Mouse (Mus musculus) gastrocnemius, postnatal 14 days (tissue): ENCODE data around the gene Timm10. TPM values are rescaled to one million over a fixed set of nuclear protein-coding genes. Genes with fewer than 3 reads are reported as not detected.

Experiments
- DNase-seq: peaks from one replicate; pipeline ENCODE4 v3.0.0; 2021; ENCODE audit warnings: mixed read lengths
- intact Hi-C: fragments of 180-260 bp; cut with DNase I; formaldehyde crosslinking; loops from one replicate; pipeline ENCODE4 v1.15.1; 2025; ENCODE audit warnings: low total_unique reads
- total RNA-seq, 2 experiments: library from RNA; stranded (reverse); gene quantifications; 2 replicates each; pipeline ENCODE4 v1.2.3; 2021

The Timm10 gene
- total RNA-seq, 2 experiments from 2014 or later = 45.7 to 46.0 TPM

DNA sequence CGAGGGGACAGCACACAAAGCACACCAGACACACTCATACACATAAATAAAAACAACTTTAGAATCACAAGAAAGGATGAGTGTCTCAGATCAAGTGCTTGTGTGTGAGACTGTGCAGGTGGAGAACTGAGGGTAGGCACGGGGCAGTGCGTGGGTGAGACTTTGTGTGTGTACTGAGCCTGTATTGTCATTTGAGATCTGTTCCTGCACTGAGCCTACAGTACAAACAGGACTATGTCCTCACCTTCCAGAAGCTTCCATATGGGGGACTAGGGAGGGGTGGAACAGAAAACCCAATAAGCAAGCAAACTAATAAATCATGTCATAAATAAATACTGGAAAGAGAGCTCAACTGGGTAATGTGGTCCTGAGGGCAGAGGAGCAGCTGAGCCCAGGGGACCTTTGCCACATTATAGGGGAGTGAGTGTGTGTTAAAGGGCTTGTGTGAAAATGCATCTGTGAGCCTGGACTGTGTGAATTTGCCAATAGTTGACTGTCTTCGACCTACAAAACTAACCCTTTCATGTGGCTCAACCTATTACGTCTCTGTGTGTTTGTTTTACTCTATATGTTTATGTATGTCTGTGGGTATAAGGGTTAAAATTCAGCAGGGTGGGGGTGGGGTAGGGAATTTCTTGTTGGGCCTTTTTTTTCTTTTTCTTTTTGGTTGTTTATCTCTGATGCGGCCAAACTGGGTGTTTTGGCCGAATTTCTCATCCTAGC, 23.8 kb downstream of the Timm10 start:
- intact Hi-C loops = no loop called here
- DNase-seq = no peak

DNA sequence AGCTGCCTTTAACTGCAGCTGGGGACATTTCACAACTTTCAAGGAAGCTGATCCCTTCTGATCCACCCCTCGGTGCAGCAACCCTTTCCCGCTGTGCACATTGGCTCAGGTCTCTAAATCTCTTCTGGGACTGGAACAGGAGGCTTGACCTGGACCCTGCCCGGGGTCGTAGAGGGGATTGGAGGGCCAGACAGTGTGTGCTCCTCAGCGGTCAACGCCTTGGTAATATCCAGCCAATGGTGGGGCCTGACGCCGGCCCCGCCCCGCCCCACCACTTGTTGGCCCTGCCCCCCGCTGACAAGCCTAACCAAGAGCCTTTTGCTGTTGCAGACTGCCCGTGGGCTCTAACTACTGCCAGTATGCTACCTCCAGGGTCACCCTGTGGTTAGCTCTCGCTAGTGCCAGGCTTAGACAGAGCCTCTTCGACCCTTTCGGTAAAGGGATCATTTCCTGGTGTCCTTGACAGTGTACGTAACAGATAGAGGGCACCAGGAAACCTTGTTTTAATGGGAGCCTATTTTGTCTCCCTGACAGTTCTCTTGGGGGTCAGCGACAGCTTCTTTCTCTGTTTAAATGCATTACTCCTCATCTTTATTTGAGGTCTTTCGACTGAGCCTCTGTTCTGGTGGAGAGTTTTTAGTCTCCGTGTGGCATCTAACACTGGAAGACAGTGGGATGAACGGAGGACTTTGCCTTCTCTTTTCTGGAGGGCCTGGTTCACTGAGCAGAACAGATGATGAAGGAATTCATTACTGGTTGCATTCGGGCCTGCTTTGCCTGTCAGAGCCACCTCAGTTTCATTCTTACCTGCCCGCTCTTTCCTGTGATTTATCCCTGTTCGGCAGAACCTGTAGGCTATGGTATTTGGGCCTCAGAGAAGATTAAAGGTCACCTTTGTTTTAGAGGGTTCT, 24.6 kb downstream of the Timm10 start:
- peak; percentile 86 for DNase-seq
- intact Hi-C loops = loop anchor here (2.0 kb wide), 1 partner anchor 17 kb away; no protein-coding TSS in a partner anchor

DNA sequence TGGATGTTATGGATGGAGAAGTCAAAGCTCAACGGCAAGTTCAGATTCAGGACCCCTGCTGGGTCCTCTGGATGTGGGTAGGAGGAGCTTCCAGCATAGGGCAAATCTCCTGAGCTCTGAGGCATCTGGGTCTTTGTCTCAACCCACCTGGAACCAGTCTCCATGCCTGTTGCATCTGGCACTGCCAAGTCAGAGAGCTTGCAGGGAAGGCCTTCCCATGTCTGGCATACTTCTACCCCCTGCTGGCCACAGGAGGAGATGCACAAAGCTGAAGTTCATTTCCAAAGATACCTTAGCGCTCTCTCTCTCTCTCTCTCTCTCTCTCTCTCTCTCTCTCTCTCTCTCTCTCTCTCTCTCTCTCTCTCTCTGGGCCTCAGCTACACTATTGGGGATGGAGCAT, 28.9 kb downstream of the Timm10 start:
- intact Hi-C loops = no loop called here
- peak; percentile 60 for DNase-seq

DNA sequence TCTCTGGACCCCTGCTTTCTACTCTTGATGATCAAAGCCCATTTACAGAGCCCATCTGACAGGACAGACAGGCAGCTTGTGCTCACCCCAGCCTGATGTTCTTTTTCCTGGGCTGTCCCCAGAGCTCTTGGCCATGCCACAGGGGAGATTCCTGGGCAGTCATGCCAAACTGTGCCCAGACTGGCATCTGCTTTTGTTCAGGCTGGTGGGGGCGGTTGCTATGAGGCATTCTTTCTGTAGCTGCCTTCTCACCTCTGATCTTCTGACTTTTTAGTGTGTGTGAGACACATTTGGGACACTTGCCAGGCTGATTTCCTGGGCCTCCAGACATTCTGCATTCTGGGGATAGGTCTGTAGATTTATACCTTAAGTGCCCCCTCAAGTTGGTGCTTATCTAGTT, 31.8 kb downstream of the Timm10 start:
- no peak for DNase-seq
- intact Hi-C loops = no loop called here

DNA sequence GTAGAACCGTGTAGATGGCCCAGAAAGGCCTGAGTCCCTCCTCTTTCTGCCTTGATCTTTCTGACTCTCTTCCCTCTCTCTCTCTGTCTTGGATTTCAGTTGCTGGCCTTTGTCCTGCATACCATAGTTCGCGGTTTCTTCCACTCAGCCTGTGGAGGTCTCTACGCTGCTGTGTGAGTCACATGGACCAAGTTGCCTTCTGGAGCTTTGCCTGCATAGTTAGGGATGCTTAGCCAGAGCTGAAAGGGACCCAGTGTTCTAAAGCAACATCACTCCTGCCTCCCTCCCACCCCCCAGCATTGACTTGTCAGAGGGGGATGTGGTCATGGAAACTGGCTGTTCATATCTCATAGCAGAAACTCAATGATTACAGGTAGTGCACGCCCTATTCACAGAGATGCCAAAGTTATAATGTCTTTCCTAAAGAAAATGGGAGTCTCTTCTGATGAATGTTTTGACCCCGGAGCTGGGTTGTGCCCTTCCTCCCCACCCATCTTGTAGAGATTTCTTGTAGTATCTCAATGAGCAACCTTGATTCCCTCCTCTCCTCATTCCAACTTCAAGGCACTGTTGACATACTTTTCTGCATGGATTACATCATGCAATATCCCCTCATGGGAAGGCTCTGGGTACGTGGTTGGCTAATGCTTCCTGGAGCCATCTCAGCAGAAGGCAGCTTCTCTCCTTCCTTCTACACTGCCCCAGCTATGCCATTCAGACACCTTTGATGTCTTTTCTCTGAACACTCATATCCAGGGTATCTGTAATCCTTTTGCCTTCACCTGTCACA, 33.4 kb downstream of the Timm10 start:
- no peak for DNase-seq
- intact Hi-C loops = loop anchor here (10.0 kb wide), 1 partner anchor 145 kb away; no protein-coding TSS in a partner anchor

DNA sequence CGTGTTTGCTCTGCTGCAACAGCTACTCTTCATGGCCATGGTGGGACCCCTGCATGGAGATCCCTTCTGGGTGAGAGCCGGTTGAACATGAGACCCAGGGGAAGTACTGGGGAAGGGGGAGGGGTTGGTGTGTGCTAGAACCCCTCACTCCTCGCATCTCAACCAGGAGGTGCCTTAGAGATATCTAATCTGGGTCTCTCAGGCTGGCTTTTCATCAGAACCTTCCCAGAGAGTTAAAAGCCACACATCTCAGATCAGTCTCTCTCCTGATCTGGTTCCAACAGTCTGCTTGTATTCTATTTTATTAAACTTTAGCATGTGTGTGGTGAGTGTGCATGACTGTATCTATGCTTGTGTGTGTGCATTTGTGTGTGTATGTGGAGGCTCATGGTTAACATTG, 34.6 kb downstream of the Timm10 start:
- intact Hi-C loops = loop anchor here (10.0 kb wide), 1 partner anchor 143 kb away; no protein-coding TSS in a partner anchor
- no peak for DNase-seq

DNA sequence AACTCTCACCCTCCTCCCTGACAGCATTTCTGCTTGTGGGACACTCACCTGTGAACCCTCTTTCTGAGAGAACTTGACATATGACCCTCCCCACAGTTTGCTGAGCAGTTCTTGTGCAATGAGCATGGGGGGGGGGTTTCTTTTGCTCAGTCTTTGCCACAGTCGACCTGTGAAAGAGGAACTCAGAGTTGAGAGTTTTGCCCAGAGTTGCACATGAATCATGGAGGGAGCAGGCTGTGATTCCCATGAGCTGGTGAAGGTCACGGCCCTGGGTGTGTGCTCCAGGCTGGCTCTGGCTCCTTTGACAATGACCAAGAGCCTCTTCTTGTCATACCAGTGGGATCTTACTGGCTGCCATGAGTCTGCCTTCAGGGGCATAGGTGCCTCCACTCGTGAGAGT, 35.4 kb downstream of the Timm10 start:
- DNase-seq = no peak
- intact Hi-C loops = loop anchor here (10.0 kb wide), 1 partner anchor 143 kb away; no protein-coding TSS in a partner anchor

DNA sequence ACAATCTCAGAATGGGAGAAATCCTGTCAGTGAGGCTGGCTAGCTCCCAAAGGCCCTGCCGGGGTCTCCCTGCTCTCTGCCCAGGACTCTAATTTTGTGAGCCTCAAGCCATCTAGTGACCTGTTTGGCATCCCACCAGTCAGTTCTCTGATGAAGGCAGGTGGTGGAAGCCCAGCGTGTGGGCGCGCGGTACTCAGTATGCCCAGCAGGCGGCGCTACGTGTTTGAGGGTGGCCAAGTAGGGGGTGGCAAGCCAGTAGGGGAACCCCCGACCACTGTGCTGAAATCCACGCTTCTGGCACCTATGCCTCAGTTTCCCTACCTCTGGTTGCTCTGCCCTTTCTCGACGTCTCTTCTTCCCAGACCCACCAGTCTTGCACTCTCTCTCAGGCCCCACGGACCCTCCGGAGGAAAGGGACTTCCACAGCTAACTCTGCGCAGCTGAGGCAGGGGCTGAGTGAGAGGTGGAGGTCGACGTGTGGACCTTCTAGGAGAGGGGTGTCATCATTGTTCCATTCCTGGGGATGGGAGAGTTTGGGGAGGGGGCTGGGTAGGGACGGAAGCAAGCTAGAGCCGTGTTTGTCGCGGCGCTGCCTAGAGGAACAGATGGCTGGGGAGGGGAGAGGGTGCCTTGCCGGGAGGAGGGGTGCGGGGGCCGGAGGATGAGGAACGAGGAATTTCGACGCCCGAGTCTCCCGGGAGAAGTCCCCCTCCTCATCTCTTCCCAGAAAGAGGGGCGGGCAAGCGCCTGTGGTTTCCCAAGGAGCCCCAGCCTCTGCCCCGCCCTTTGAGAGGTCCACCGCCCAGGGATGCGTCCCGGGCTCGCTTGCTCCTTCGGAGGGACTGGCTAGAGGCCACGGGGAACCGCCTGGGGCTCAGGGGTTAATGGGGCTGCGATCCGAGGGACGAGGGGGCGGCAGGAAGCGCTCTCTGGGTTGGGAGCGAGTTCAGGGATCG, 39.1 kb downstream of the Timm10 start:
- intact Hi-C loops = loop anchor here (5.0 to 10.0 kb wide), 2 partner anchors 34 to 139 kb away; no protein-coding TSS in a partner anchor
- DNase-seq = peak; percentile 58

DNA sequence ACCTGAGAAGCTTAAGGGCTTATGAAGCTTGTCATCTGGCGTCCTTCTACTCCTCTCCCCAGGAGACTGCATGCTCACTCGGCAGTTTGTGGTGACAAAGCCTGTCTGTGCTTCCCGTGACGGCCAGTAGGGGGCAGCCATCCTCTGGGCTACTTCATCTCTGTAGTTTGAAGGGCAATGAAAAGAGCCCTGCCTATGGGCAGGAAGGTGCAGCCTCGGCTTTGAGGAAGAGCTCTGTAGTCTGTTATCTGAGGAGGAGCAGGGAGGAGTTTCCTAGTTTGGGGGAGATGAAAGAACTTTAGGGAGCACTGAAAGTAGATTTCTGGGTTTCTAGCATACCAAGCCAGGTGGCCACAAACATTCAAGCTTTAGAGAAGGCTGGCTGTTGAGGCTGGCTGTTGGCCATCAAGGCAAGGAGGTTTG, 41.7 kb downstream of the Timm10 start:
- intact Hi-C loops = loop anchor here (5.0 to 10.0 kb wide), 2 partner anchors 36 to 136 kb away; no protein-coding TSS in a partner anchor
- DNase-seq = peak; percentile 58

DNA sequence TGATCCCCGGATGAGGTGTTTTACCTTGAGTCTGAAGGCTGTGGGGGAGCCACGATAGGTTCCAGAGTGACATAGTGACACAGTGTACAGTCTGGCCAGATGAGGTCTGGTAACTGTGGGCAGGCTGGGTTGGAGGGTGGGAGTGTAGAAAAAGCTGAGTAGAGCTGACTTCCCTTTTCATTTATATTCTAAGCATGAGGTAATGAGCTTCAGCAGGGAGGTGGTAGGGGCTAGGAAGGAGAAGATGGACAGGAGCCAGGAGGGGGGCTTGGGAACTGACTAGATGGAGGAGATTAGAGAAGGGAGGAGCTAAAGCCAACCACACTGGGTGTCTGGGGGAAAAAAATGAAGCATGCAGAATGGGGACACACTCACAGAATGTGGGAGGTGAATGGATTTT, 42.2 kb downstream of the Timm10 start:
- DNase-seq = no peak
- intact Hi-C loops = loop anchor here (5.0 to 10.0 kb wide), 2 partner anchors 37 to 136 kb away; no protein-coding TSS in a partner anchor

DNA sequence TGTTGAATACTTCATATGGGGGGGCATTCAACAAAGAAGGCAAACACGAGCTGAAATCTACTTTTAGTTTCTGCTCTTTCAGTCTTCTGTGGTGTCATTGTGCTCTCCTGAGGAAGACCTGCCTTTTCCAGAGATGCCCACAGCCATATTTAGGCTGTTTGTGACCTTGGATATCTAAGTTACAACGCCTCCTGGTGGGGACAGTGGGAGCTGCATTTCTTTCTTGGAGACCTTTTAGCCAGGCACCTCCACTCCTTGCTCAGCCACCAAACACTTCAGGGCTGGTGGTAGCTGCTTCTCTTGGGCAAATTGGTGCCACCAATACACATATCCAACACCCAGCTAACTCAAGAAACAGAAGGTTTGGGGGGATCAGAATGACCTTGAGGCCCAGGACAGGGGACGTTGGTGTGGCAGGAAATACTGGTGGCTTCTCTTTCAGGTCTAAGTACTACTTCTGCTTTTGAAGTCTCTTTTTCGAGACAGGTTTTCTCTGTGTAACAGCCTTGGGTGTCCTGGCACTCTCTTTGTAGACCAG, 43.9 kb downstream of the Timm10 start:
- intact Hi-C loops = no loop called here
- DNase-seq = no peak

DNA sequence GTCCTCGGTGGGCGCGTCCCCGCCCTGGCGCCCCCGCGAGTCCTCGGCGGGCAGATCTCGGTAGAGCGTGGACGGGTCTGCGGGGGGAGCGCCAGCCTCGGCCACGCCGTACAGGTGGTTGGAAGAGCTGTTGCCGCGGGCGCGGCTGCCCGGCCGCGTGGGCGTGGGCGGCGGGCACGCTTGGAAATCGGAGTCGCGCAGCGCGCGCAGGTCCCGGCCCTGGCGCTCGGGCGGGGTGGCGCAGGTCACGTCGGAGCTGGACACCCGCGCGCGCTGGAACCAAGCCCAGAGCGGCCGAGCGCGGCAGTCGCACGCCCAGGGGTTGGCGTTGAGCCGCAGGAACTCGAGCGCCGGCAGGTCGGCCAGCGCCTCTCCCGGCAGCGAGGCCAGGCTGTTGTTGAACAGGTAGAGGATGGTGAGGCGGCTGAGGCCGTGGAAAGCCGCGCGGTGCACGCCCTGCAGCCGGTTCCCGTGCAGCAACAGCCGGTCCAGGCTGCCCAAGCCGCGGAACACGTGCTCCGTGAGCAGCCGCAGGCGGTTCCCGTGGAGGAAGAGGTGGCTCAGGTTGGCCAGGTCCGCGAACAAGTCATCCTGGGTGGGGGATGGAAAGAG, 45.4 kb downstream of the Timm10 start:
- peak; percentile 66 for DNase-seq
- intact Hi-C loops = no loop called here

DNA sequence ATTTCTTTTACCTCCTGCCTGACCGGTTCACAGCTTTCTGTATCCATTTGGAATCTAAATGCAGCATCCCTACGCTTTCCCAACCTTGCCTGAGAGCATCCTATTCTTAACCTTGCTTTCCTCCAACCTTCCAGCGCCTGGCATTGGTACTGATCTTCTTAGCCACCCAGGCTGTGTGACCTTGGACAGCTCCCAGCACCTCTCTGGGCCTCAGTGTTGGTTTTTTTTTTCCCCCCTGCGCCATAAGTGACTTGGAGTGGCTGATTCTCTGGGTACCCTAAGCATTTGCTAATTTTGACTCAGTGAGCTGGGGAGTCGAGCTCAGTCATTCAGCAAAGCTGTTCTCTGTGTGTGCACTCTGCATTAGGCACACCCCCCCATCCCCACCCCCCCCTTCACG, 49.0 kb downstream of the Timm10 start:
- no peak for DNase-seq
- intact Hi-C loops = no loop called here

Other genes with a start within 250 kb of the Timm10 start
- gene Ctnnd1, start 176.2 kb upstream of the Timm10 start, total RNA-seq = 10 to 100 TPM; 46.4 to 49.7 TPM
- gene Btbd18, start 167.9 kb upstream of the Timm10 start, total RNA-seq = not detected
- 10 to 100 TPM; 13.3 to 15.6 TPM for gene Selenoh, start 156.2 kb upstream of the Timm10 start, total RNA-seq
- gene Gm28635, start 149.0 kb upstream of the Timm10 start, total RNA-seq = not detected
- 1 to 10 TPM; 7.4 to 9.9 TPM for gene Med19, start 148.6 kb upstream of the Timm10 start, total RNA-seq
- 10 to 100 TPM; 45.5 to 52.3 TPM for gene Tmx2, start 147.9 kb upstream of the Timm10 start, total RNA-seq
- 10 to 100 TPM; 41.3 to 45.1 TPM for gene Zdhhc5, start 111.8 kb upstream of the Timm10 start, total RNA-seq
- gene Clp1, start 99.6 kb upstream of the Timm10 start, total RNA-seq = 1 to 10 TPM; 4.1 to 4.9 TPM
- 1 to 10 TPM in 1 of 2 experiments, under 1 TPM in 1; 0.73 to 1.0 TPM for gene Ypel4, start 92.9 kb upstream of the Timm10 start, total RNA-seq
- gene Gm19426, start 83.3 kb upstream of the Timm10 start, total RNA-seq = 1 to 10 TPM in 1 of 2 experiments, under 1 TPM in 1; 0.66 to 1.0 TPM
- gene Serping1, start 51.6 kb upstream of the Timm10 start, total RNA-seq = 10 to 100 TPM; 55.0 to 72.1 TPM
- gene Ube2l6, start 28.2 kb upstream of the Timm10 start, total RNA-seq = 1 to 10 TPM; 6.1 to 7.0 TPM
- 100 to 1,000 TPM in 1 of 2 experiments, 10 to 100 TPM in 1; 95.9 to 120 TPM for gene Smtnl1, start 4.3 kb upstream of the Timm10 start, total RNA-seq
- 10 to 100 TPM in 1 of 2 experiments, 1 to 10 TPM in 1; 6.2 to 16.1 TPM for gene Slc43a1, start 11.9 kb downstream of the Timm10 start, total RNA-seq
- under 1 TPM; 0.55 to 0.64 TPM for gene Rtn4rl2, start 59.7 kb downstream of the Timm10 start, total RNA-seq
- gene Slc43a3, start 109.6 kb downstream of the Timm10 start, total RNA-seq = 10 to 100 TPM; 22.4 to 43.2 TPM
- gene Prg2, start 153.5 kb downstream of the Timm10 start, total RNA-seq = under 1 TPM in 1 of 2 experiments, not detected in 1; 0.29 TPM
- not detected for gene Prg3, start 161.2 kb downstream of the Timm10 start, total RNA-seq
- 10 to 100 TPM; 34.0 to 44.2 TPM for gene Ssrp1, start 210.2 kb downstream of the Timm10 start, total RNA-seq
- gene P2rx3, start 210.5 kb downstream of the Timm10 start, total RNA-seq = under 1 TPM; 0.89 to 0.92 TPM
- 10 to 100 TPM; 47.3 to 48.5 TPM for gene Tnks1bp1, start 221.0 kb downstream of the Timm10 start, total RNA-seq